Mouse (Mus musculus): ENCODE results near the gene Crybg2.
A peak's percentile ranks its signal among the peaks of the same experiment; 100 is the strongest.

Crybg2 gene

GRCm38 (mm10) chr4:134094923-134095547, 34.4 kb downstream of the Crybg2 start, which contains the start of gene Cd52:
TSS of gene Cd52 (minus strand) at chr4:134095082.
- no peak for DNase-seq (ENCODE audit: low read depth, low spot score)

- DNase-seq (ENCODE audit: low read depth, low spot score), result no peak
These were observed 35.5 kb downstream of the Crybg2 start for GRCm38 (mm10) chr4:134096120-134096519.

GRCm38 (mm10) chr4:134097015-134097608, 36.5 kb downstream of the Crybg2 start:
- DNase-seq (ENCODE audit: low read depth, low spot score), result no peak

- DNase-seq (ENCODE audit: low read depth, low spot score), result no peak
These were observed 38.0 kb downstream of the Crybg2 start for GRCm38 (mm10) chr4:134098628-134099027.

- no peak for DNase-seq (ENCODE audit: low read depth, low spot score)
These were observed 39.6 kb downstream of the Crybg2 start for GRCm38 (mm10) chr4:134100245-134100644.

GRCm38 (mm10) chr4:134101979-134102741, 41.5 kb downstream of the Crybg2 start, which contains the start of gene Ubxn11:
TSS of gene Ubxn11 (plus strand) at chr4:134102570.
- peak; percentile 95 for DNase-seq (ENCODE audit: low read depth, low spot score)

GRCm38 (mm10) chr4:134102742-134103119, 42.1 kb downstream of the Crybg2 start:
- no peak for DNase-seq (ENCODE audit: low read depth, low spot score)

- DNase-seq (ENCODE audit: low read depth, low spot score), result no peak
These were observed 45.5 kb downstream of the Crybg2 start for GRCm38 (mm10) chr4:134106105-134106504.

GRCm38 (mm10) chr4:134107730-134108129, 47.1 kb downstream of the Crybg2 start:
- peak; percentile 92 for DNase-seq (ENCODE audit: low read depth, low spot score)

GRCm38 (mm10) chr4:134108196-134108595, 47.6 kb downstream of the Crybg2 start:
- DNase-seq (ENCODE audit: low read depth, low spot score), result no peak

GRCm38 (mm10) chr4:134110653-134111052, 50.0 kb downstream of the Crybg2 start:
- DNase-seq (ENCODE audit: low read depth, low spot score), result no peak

GRCm38 (mm10) chr4:134112403-134112802, 51.8 kb downstream of the Crybg2 start:
- DNase-seq (ENCODE audit: low read depth, low spot score), result no peak

GRCm38 (mm10) chr4:134113356-134113994, 52.9 kb downstream of the Crybg2 start:
- DNase-seq (ENCODE audit: low read depth, low spot score), result no peak

GRCm38 (mm10) chr4:134114038-134114437, 53.4 kb downstream of the Crybg2 start:
- no peak for DNase-seq (ENCODE audit: low read depth, low spot score)

- no peak for DNase-seq (ENCODE audit: low read depth, low spot score)
These were observed 54.9 kb downstream of the Crybg2 start for GRCm38 (mm10) chr4:134115215-134116144.

GRCm38 (mm10) chr4:134116501-134116900, 55.9 kb downstream of the Crybg2 start:
- no peak for DNase-seq (ENCODE audit: low read depth, low spot score)

GRCm38 (mm10) chr4:134117012-134117411, 56.4 kb downstream of the Crybg2 start:
- DNase-seq (ENCODE audit: low read depth, low spot score), result no peak

GRCm38 (mm10) chr4:134118126-134118800, 57.6 kb downstream of the Crybg2 start:
- no peak for DNase-seq (ENCODE audit: low read depth, low spot score)

- DNase-seq (ENCODE audit: low read depth, low spot score), result no peak
These were observed 58.4 kb downstream of the Crybg2 start for GRCm38 (mm10) chr4:134119042-134119441.

- DNase-seq (ENCODE audit: low read depth, low spot score), result no peak
These were observed 59.0 kb downstream of the Crybg2 start for GRCm38 (mm10) chr4:134119644-134120043.

All from telencephalon, adult 2 months (tissue).